Mouse (Mus musculus) hindbrain, embryonic 15.5 days (tissue): ENCODE data around the gene Snrpb2. TPM values are rescaled to one million over a fixed set of nuclear protein-coding genes. Genes with fewer than 3 reads are reported as not detected.

Experiments
- ATAC-seq: fragments of 200-750 bp; cut with Nextera tagmentation; 2 replicates; pipeline ENCODE4 v1.8.0; 2017; ENCODE audit warnings: low read depth, moderate number of reproducible peaks, moderate TSS enrichment; ENCODE audit not compliant: low FRiP score
- H3K27ac ChIP-seq: fragments of 300-500 bp; sonication (generic); replicated peaks from 2 replicates; pipeline ENCODE4 v1.5.1; 2015; ENCODE audit warnings: mild to moderate bottlenecking, inconsistent platforms
- H3K27me3 ChIP-seq: fragments of 300-500 bp; sonication (generic); 2 replicates; pipeline ENCODE4 v1.6.1; 2015; ENCODE audit warnings: control low read depth, inconsistent platforms
- H3K36me3 ChIP-seq: fragments of 300-500 bp; sonication (generic); 2 replicates; pipeline ENCODE4 v1.6.1; 2015; ENCODE audit warnings: control low read depth, inconsistent platforms
- H3K4me1 ChIP-seq: fragments of 300-500 bp; sonication (generic); replicated peaks from 2 replicates; pipeline ENCODE4 v1.6.1; 2015; ENCODE audit warnings: control low read depth, inconsistent platforms
- H3K4me2 ChIP-seq: fragments of 300-500 bp; sonication (generic); 2 replicates; pipeline ENCODE4 v1.6.1; 2015; ENCODE audit warnings: moderate library complexity, mild to moderate bottlenecking, inconsistent platforms
- H3K4me3 ChIP-seq: fragments of 300-500 bp; sonication (generic); 2 replicates; pipeline ENCODE4 v1.5.1; 2015; ENCODE audit warnings: mild to moderate bottlenecking, inconsistent platforms
- H3K9ac ChIP-seq: fragments of 300-500 bp; sonication (generic); 2 replicates; pipeline ENCODE4 v1.6.1; 2015; ENCODE audit warnings: inconsistent platforms
- H3K9me3 ChIP-seq: fragments of 300-500 bp; sonication (generic); 2 replicates; pipeline ENCODE4 v1.6.1; 2016; ENCODE audit warnings: control low read depth, inconsistent platforms
- WGBS: fragments of 180-500 bp; shearing (Covaris S2); methylation state at CpG from one replicate; pipeline ENCODE4 v1.1.7; 2015; 5-methylcytosine and 5-hydroxymethylcytosine counted together
- polyA plus RNA-seq: library from polyadenylated mRNA; unstranded; fragments of >200 nt; fragmentation: Nextera tagmentation; extraction: Ambion mirVana; gene quantifications from 2 replicates; pipeline ENCODE4 v1.2.1, GENCODE M21; 2015

The Snrpb2 gene
- polyA plus RNA-seq, 1 experiment from 2014 or later: 44.1 TPM

DNA sequence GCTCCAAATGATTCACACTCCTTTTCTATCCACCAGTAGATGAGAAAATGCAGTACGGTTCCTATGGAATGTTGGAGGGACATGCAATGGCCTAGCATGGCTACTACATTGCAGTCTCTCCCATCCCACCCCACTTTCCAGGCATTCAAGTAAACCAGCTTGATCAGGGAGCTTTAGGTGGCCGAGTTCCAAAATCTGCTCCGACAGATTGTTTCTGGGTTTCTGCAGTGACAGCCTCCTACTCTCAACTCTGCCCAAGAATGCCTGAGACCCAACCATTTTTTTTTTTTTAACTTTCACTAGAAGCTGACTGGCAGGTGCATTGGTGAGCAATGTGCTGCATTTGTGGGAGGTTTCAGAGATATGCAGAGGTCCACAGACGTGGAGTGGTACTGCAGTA lies 51.9 kb downstream of the Snrpb2 start:
- Histone ChIP-seq H3K4me1 (0 out of 2 replicates have a peak, but pooled peaks cover 8% of the 10 kb centered on the region), H3K27me3 (no peaks in the 10 kb centered on the region), H3K9me3 (no peaks in the 10 kb centered on the region), H3K9ac (no peak overlapping the region), H3K27ac (no peak overlapping the region), H3K4me3 (no peak overlapping the region), H3K4me2 (no peak overlapping the region), H3K36me3 (no peaks in the 10 kb centered on the region)
- no peak for ATAC-seq
- WGBS: 72% methylated on average over 4 of the region's 4 CpGs

DNA sequence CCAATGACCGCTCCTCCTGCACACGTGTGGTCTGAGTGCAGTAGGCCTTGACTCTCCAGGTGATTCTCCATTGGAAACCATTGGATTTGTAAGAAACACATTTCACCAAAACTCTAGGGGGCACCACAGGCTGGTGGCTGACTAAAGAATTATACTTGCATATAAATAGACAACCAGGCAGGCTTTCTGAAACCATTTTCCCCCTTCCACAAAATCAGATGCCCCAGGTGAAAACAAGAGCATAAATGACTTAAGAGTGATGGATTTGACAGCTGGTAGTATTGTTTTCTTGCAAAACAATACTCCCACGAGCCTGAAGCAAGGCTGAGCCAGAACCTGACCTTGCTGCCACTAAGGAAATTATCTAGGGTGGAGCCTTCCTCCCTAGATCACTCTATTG lies 54.6 kb downstream of the Snrpb2 start:
- Histone ChIP-seq H3K4me2 (no peak overlapping the region), H3K9ac (no peak overlapping the region), H3K4me3 (no peak overlapping the region), H3K4me1 (0 out of 2 replicates have a peak, but pooled peaks cover 8% of the 10 kb centered on the region), H3K9me3 (no peaks in the 10 kb centered on the region), H3K27ac (no peak overlapping the region), H3K27me3 (no peaks in the 10 kb centered on the region), H3K36me3 (no peaks in the 10 kb centered on the region)
- WGBS: 48% methylated on average over 3 of the region's 3 CpGs
- ATAC-seq: no peak

- WGBS: 87% methylated on average over 7 of the region's 7 CpGs
Measured at GRCm38 (mm10) chr2:143118221-143118620, 55.4 kb downstream of the Snrpb2 start.

More at GRCm38 (mm10) chr2:143118221-143118620, 55.4 kb downstream of the Snrpb2 start:
- H3K27ac ChIP-seq: no peak overlapping the region
- H3K9ac ChIP-seq: no peak overlapping the region
- ATAC-seq: no peak
- no peaks in the 10 kb centered on the region for H3K36me3 ChIP-seq
- H3K27me3 ChIP-seq: no peaks in the 10 kb centered on the region
- no peak overlapping the region for H3K4me3 ChIP-seq
- no peaks in the 10 kb centered on the region for H3K9me3 ChIP-seq
- H3K4me1 ChIP-seq: 0 out of 2 replicates have a peak, but pooled peaks cover 8% of the 10 kb centered on the region
- no peak overlapping the region for H3K4me2 ChIP-seq

Other genes with a start within 250 kb of the Snrpb2 start
- gene Kif16b, start 161.5 kb upstream of the Snrpb2 start, polyA plus RNA-seq: 3.5 and 3.7 TPM in 2 replicates
- 1.5 and 5.3 TPM in 2 replicates for gene Otor, start 15.4 kb downstream of the Snrpb2 start, polyA plus RNA-seq